Mouse (Mus musculus) thymus, postnatal 4 days (tissue): Measurements from ENCODE around the gene Bcl9l.
A peak's percentile ranks its signal among the peaks of the same experiment; 100 is the strongest.
"Not testable (repeated sequence)": the region's sequence is repeated elsewhere in the genome, so short reads cannot be mapped to it uniquely, and the experiment has no call there.

Experiments
- DNase-seq: peaks from one replicate; pipeline ENCODE4 v3.0.0; 2021

Gene Bcl9l

GRCm38 (mm10) chr9:44482552-44482951, at the start of gene Bcl9l:
Bcl9l (plus strand) TSS chr9:44482825.
- peak; percentile 96 for DNase-seq

- DNase-seq, result peak; percentile 36
Measured at GRCm38 (mm10) chr9:44435747-44436146, 46.9 kb upstream of the Bcl9l start.

- DNase-seq, result no peak
Measured at GRCm38 (mm10) chr9:44440961-44441360, 41.7 kb upstream of the Bcl9l start, which contains the start of gene Foxr1. Foxr1 (minus strand) TSS chr9:44441136.

- DNase-seq, result not testable (repeated sequence)
Measured at GRCm38 (mm10) chr9:44444402-44445025, 38.1 kb upstream of the Bcl9l start.

- DNase-seq, result peak; percentile 58
Measured at GRCm38 (mm10) chr9:44450387-44450786, 32.2 kb upstream of the Bcl9l start.

GRCm38 (mm10) chr9:44454132-44454890, 28.3 kb upstream of the Bcl9l start:
- DNase-seq, result peak; percentile 95

GRCm38 (mm10) chr9:44454891-44455220, 27.8 kb upstream of the Bcl9l start, which contains the start of gene Upk2:
Upk2 (minus strand) TSS chr9:44454976.
- DNase-seq, result no peak

GRCm38 (mm10) chr9:44457035-44457742, 25.4 kb upstream of the Bcl9l start:
- peak; percentile 35 for DNase-seq

- no peak for DNase-seq
Measured at GRCm38 (mm10) chr9:44461950-44462349, 20.7 kb upstream of the Bcl9l start.

GRCm38 (mm10) chr9:44468224-44468623, 14.4 kb upstream of the Bcl9l start:
- DNase-seq, result no peak

- DNase-seq, result no peak
Measured at GRCm38 (mm10) chr9:44468800-44469199, 13.8 kb upstream of the Bcl9l start.

GRCm38 (mm10) chr9:44473184-44473583, 9.4 kb upstream of the Bcl9l start:
- peak; percentile 49 for DNase-seq

- no peak for DNase-seq
Measured at GRCm38 (mm10) chr9:44474327-44474726, 8.3 kb upstream of the Bcl9l start.

- peak; percentile 51 for DNase-seq
Measured at GRCm38 (mm10) chr9:44475936-44476335, 6.7 kb upstream of the Bcl9l start.

GRCm38 (mm10) chr9:44477339-44478228, 5.0 kb upstream of the Bcl9l start:
- peak; percentile 43 for DNase-seq

GRCm38 (mm10) chr9:44478229-44478921, 4.2 kb upstream of the Bcl9l start:
- DNase-seq, result peak; percentile 59

GRCm38 (mm10) chr9:44478959-44479605, 3.5 kb upstream of the Bcl9l start:
- DNase-seq, result peak; percentile 67

GRCm38 (mm10) chr9:44479628-44480428, 2.8 kb upstream of the Bcl9l start:
- DNase-seq, result peak; percentile 89

- DNase-seq, result no peak
Measured at GRCm38 (mm10) chr9:44482112-44482511, 513 bp upstream of the Bcl9l start.

GRCm38 (mm10) chr9:44483041-44483509, 450 bp downstream of the Bcl9l start:
- peak; percentile 69 for DNase-seq
